Mouse (Mus musculus) CD8-positive naive resting alpha-beta T cell, adult 2 months (primary cell): ENCODE data around the gene Gm6164.
"Not testable (repeated sequence)": the region's sequence is repeated elsewhere in the genome, so short reads cannot be mapped to it uniquely, and the experiment has no call there.

Experiments used
- DNase-seq, 2 experiments: peaks; one replicate each; pipeline ENCODE4 v3.0.0; 2022; ENCODE audit warnings: low read depth in 2 of 2, low spot score in 2 of 2

The Gm6164 gene

GRCm38 (mm10) chr7:20205507-20205906, at the start of gene Gm6164:
TSS of gene Gm6164 (minus strand) at chr7:20205607.
- not testable (repeated sequence) for DNase-seq

GRCm38 (mm10) chr7:20233728-20234127, 28.3 kb upstream of the Gm6164 start, which contains the start of gene Gm4498:
TSS of gene Gm4498 (minus strand) at chr7:20233828.
- DNase-seq, result not testable (repeated sequence)

GRCm38 (mm10) chr7:20193410-20193809, 12.0 kb downstream of the Gm6164 start, which contains the start of gene Vmn1r95:
TSS of gene Vmn1r95 (plus strand) at chr7:20193710.
- DNase-seq, result not testable (repeated sequence)

- DNase-seq, result not testable (repeated sequence)
These were observed 37.1 kb downstream of the Gm6164 start, which contains the start of gene Vmn1r94 for GRCm38 (mm10) chr7:20168277-20168676. TSS of gene Vmn1r94 (minus strand) at chr7:20168377.
